Mouse (Mus musculus) kidney, adult 8-10 months (tissue): Measurements from ENCODE around the gene Ushbp1.

Experiments used
- DNase-seq, 2 experiments: peaks; one replicate each; pipeline ENCODE4 v3.0.0; 2022

The Ushbp1 gene

GRCm38 (mm10) chr8:71392391-71392790, 3.2 kb downstream of the Ushbp1 start:
- no peak for DNase-seq

GRCm38 (mm10) chr8:71391696-71392095, 3.9 kb downstream of the Ushbp1 start:
- no peak for DNase-seq

GRCm38 (mm10) chr8:71388267-71388666, 7.3 kb downstream of the Ushbp1 start:
- DNase-seq = no peak

GRCm38 (mm10) chr8:71385212-71385835, 10.3 kb downstream of the Ushbp1 start:
- DNase-seq = peak in 1 of 2 experiments; percentile 44

- no peak for DNase-seq
Measured at GRCm38 (mm10) chr8:71383860-71384259, 11.7 kb downstream of the Ushbp1 start.

GRCm38 (mm10) chr8:71383396-71383795, 12.2 kb downstream of the Ushbp1 start:
- peak in 1 of 2 experiments; percentile 52 for DNase-seq

GRCm38 (mm10) chr8:71381971-71382961, 13.3 kb downstream of the Ushbp1 start:
- DNase-seq = peak; percentile 89 to 93

- peak in 1 of 2 experiments; percentile 66 for DNase-seq
Measured at GRCm38 (mm10) chr8:71381421-71381970, 14.1 kb downstream of the Ushbp1 start, which contains the start of gene Nr2f6. Gene Nr2f6, minus strand, starts transcription at chr8:71381960.

GRCm38 (mm10) chr8:71380178-71381171, 15.1 kb downstream of the Ushbp1 start:
- peak in 1 of 2 experiments; percentile 40 for DNase-seq

GRCm38 (mm10) chr8:71379512-71380075, 16.0 kb downstream of the Ushbp1 start:
- peak in 1 of 2 experiments; percentile 53 for DNase-seq

- DNase-seq = no peak
Measured at GRCm38 (mm10) chr8:71379008-71379407, 16.6 kb downstream of the Ushbp1 start.

GRCm38 (mm10) chr8:71376423-71377030, 19.1 kb downstream of the Ushbp1 start:
- DNase-seq = peak in 1 of 2 experiments; percentile 52

GRCm38 (mm10) chr8:71375581-71376422, 19.8 kb downstream of the Ushbp1 start:
- peak; percentile 94 for DNase-seq

GRCm38 (mm10) chr8:71374616-71375206, 20.9 kb downstream of the Ushbp1 start:
- DNase-seq = peak in 1 of 2 experiments; percentile 70

GRCm38 (mm10) chr8:71373000-71373399, 22.6 kb downstream of the Ushbp1 start:
- no peak for DNase-seq

GRCm38 (mm10) chr8:71372427-71372826, 23.2 kb downstream of the Ushbp1 start:
- no peak for DNase-seq

GRCm38 (mm10) chr8:71371236-71371848, 24.3 kb downstream of the Ushbp1 start, which contains the start of gene Ocel1:
Gene Ocel1, plus strand, starts transcription at chr8:71371298.
- DNase-seq = peak; percentile 98

GRCm38 (mm10) chr8:71370711-71371235, 24.8 kb downstream of the Ushbp1 start:
- DNase-seq = no peak
